Mouse (Mus musculus) frontal cortex, adult (tissue): ENCODE data around the gene Gm973.
A peak's percentile ranks its signal among the peaks of the same experiment; 100 is the strongest.

Experiments
- ATAC-seq: cut with Nextera tagmentation; 2 replicates; pipeline ENCODE4 v1.9.2; 2017; ENCODE audit warnings: mild to moderate bottlenecking, moderate library complexity, mixed read lengths; ENCODE audit not compliant: low TSS enrichment

Gm973 gene

DNA sequence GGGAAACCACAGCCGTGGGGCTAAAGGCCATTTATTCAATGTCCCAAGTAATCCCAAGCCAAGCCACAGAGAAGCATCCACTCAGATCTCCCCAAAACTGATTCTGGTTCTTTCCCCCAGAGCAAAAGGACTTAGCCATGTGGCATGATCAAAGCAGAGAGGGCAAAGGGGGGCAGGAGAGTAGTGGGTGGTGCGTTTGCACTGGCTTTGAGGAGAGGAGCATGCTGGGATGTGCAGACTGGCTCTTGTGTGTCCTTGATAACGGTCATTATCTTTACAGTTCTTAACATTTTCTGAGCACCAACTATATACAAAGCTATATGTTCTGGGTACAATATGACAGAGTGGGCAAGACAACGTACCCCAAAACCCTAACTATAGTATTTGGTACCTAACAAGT, 23.6 kb upstream of the Gm973 start:
- ATAC-seq = no peak

DNA sequence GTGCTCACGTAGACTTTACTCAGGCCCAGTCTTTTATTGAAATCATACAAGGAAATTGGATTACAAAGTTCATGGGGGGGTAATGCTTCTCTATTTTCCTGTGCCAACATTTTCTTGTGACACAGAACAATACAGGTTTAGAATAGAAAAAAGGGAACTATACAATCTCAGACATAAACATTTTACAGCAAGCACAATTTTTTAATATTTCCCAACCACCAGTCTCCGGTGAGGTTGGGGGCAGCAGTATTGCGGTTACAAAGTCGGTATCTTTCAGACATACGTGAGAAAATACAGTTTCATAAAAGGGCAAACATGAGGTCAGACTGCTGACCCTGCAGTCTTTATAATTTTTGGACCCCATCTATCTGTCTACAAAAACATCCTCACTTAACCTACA, 20.1 kb upstream of the Gm973 start:
- no peak for ATAC-seq

DNA sequence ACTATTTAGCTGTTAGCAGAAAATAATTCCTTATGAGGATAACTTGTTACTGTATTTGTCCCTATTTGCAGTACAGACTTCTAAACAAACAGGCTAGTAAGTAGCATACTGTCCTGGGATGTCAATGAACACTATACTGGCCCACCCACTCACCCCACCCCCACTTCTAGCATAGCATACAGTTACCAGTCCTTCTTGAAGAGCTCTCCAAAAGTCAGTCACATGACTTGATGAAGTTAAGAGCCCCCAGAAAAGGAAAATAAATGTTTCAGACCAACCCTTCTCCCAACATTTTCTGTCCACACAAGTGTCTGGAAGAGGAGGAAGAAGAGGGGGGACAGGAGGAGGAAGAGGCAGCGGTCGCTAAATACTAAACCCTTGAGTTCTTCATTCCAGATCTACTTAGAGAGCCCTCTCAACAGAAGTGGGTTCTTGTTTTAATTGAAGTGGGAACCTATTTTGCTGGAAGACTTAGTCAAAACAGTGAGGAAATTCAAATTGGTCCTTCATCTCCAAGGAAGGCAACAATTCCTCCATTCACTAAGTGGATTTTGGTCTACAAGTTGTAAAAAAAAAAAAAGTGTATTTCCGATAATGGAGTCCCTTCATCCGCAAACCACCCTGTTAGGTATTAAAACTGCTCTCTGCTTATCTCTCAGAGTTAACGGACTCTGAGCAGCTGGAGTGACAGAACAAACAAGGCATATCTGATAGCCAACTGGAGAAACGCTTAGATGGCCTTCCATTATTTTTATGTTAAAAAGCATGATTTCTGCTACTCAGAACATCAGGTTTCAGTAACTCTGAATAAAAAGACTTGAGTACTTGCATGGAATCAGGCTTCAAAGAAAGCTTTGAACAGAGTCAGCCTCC, 18.1 kb upstream of the Gm973 start:
- no peak for ATAC-seq

DNA sequence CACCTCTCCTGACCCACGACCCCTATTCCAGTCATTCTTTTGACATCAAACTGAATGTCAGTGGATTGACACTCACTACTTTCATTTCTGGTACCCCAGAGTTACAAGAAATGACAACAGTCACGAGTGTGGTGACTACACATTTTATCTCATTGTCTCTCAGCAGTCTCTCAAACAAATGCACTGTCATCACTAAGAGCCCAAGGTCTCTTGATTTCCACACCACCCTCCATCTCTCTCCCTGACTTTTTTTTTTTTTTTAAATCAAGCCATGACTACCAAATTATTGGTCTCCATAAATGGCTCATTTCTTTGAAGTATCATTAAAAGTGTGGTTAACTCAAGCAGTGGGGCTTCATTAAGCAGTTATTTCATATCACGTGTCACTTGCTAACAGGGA, 16.7 kb upstream of the Gm973 start:
- no peak for ATAC-seq

DNA sequence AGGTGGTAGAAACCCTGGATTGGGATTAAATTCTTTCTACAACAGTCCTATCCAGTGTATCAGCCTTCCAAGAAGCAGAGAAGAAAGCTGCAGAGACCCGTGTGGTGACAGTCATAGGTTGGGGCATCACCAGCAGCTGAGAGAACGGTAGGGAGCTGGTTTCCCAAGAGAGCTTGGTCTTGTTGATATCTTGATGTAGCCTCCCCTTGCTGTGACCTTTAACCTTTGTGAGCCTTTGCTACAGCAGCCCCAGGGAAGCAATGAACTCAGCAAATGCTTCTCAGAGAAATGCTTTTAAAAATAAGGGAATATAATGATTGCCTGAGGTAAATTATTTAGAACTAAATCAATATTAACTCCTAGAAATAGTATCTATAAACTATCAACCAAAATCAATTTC, 13.7 kb upstream of the Gm973 start:
- ATAC-seq = no peak

DNA sequence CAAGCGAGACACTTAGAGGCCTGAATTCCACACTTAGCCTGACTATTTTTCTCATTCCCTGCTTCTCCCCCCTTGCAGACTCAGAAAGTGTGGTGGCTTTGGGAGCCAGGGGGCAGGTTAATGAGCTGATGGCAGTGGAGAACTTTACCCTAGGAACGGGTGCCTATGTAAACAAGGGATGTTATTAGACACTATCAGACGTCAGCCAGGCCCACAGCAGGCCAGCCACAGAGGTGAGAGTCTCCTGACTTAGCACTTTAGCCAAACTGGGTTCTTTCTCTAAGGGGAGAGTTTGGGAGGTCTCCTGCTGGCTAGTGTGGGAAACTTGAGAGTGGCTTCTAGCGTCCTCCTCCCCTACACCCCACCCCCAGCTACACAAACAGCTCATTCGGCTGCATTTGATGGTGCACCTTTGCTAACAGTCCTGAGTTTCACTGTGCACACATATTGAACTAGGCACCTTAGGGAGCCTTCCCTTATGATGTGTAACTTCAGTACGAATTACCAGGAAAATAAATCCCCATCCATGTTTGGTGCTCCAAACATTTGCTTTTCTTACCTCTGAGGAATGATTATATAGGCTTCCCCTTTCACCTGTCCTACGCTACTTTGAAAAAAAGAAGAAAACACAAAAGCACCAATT, 12.3 kb upstream of the Gm973 start:
- no peak for ATAC-seq

DNA sequence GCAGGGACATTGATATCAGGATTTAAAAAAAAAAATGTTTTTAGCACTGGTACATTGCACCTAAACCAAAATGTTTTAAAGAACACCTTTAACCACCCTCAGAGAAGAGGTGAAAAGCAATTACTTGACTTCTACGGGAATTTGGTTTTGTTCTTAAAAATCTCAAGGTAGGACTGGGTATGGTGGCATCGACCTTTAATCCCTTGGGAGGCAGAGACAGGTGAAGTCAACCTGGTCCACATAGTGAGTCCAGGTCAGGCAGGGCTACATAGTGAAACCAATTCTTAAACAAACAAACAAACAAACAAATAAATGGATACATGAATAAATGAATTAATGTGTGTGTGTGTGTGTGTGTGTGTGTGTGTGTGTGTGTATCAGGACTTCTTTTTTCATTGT, 11.8 kb upstream of the Gm973 start:
- ATAC-seq = no peak

DNA sequence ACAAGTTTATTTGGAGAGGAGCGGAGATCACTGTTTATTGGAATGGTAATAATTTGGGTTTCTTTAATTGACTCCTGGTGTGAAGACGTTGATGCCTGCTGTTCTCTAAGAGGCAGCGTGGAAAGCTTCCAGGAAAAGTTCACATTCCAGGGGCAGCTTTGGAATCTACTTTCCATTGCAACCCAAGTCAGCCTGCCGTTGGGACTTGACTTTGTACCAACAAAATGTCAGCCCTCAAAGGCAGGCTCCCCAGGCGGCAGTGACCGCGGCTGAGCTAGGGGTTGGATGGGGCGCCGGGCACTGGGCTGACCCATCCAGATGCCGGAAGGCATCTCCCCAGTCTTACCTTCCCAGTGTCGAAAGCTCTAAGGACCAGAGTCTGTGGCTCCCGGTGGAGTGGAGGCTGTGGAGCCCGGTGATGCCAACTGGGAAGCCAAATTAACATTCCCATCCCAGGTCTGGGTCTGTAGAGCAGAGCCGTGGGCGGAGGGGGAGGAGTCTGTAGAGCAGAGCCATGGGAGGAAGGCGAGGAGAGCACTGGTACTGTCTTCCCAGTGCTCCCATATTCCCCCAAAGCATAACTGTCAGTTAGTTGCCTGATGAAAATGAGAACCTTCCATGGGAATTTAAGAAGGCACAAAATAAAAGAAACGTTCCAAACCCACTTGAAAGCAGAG, 7.5 kb upstream of the Gm973 start:
- no peak for ATAC-seq

DNA sequence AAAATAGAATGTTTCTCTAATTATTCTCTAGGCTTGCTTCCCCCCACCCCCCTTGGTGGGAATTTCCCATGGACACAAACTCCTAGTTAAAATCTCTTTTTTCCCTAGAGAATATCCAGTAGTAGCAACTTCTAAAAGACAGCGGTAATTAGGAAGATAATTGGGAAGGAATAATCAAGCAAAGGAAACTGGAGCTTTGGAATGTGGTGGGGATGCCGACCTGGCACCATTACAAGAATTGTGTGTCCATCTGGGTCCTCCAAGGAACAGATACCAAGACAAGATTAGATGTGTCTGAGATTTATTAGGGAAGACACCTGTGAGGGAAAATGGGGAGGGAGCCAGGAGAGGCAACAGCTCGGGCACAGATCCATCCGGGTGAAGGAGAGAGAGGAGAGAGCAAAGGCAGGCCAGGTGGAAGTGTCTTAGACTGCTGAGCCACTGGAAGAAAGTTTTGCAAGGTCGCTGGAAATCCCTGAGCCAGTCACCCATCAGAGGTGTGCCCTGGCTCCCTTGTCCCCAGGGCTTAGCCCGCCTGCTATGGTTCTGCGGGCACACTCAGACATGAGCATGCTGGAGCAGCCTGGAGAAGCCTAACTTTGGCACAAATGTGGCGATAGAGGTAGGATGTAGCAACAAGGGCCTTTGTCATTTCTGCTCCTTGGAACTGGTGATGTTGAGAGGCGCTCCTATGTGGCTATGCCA, 4.3 kb upstream of the Gm973 start:
- no peak for ATAC-seq

DNA sequence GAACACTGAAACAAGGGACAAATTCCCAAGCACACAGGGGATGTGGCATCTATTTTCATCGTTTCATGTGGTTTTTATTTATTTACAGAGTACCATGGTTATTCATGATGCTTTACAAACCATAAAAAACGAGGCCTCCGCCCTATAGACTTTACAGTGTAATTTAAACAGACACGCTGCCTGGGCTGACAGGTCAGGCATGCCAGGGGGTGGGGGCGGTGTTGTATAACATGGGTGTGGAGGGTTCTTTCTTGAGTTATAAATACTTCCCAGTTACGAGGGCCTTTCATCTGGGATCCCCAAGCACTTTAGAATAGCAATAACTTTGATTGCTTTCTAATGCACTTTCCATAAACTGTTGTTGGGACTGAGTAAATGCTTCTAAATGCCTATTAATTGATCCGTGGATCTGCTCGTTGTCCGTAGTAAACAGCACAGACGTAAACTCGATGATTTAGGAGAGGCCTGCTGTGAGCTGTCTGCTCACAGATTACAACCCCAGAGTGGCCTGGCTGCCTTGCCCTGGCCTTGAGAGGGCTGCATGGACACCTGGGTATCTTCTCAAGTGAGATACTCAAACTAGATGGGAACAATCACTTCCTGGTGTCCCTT, 4.3 kb downstream of the Gm973 start:
- ATAC-seq = no peak

DNA sequence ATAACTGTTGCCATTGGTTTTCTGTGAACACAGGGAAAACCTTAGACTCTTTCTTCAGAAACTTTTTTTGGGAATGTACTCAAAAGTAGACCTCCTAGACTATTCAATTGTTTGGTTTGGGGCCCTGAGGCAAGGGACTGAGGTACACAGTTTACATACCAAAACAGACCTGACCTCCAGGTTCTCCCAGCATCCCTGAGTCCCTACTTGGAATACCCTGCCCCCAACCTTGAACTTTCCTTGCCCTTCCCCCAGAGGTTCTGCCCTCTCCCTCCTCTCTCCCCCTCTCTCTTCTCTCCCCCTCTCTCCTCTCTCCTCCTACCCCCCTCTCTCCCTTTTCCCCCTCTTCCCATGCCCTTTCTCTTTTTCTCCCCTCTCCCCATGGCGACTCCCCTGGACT, 6.4 kb downstream of the Gm973 start:
- ATAC-seq = no peak

DNA sequence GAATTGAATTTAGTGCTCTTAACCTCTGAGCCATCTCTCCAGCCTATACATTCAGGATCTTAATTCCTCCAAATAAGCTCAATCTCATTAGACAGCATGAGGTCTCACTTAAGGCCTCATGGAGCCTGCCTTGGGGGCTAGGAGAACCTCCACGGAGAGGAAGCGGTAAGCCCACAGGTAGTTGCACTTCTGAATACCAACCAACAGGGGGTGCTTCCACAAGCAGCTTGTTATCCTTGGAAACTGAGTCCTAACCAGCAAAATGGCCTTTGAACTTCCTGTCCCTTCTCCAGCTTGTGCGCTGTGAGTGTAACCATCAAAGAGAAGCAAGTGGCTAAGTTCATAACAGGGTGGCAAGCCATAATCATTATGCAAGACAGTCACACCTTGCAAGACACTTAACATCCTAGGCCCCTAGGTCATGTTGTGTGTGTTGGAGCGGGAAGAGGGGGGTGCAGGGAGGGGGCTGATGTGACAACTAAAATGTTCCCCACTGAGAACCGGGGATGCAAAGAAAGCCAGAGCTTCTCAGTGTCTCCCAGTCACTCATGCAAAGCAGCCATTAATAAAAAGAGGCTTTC, 7.4 kb downstream of the Gm973 start:
- ATAC-seq = no peak

DNA sequence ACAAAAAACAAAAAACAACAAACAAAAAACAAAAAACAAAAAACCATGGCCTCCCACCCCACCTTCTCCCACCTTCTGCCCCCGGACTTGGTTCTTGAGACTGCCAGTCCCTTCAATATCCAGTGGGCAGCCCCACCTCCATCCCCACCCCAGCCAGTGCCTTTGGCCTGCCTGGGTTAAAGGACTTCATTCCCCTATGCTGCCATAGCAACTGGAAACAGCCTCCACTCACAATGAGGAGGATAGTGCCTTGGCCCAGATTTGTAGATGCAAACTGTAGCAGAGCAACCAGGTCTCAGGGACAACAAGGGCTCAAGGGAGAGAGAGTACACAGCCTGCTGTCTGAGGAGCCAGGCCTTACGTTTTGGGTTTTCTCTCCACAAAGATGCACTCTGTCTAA, 8.0 kb downstream of the Gm973 start:
- ATAC-seq = no peak

DNA sequence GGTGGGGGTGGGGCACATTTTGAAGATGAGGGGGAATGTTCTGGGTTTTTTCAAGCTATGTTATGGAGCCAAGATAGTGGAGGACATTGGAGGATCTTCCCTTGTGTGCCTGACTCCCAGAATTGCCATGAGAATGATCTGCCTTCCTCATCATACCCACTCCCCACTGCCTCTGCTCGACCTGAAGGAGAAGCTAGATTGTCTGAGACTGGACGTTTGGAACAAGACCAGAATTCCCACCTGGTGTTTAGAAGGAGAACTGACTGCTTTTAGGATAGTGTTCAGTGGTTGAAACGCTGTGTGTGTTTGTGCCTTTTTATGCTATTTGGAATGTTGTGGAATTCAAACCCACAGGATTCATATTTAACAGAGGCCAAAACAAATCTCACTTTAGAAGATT, 8.7 kb downstream of the Gm973 start:
- no peak for ATAC-seq

DNA sequence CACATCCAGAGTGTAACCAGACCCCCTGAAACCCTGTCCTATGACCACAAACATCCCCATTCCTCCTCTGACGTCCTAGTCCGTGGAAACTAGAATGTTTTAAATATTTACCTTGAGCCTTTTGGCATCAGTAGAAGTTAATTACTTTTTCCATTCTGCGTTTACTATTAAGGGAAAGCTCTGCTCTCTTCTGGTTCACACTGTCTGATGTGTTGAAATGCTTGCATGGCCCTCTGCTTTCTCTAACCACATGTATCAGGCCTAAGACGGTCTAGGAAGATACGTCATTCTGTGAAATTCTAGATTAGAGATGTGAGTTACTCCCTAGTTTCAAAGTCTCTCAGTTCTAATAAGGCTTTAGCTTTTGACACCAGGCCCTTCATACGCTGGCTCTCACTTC, 11.2 kb downstream of the Gm973 start:
- ATAC-seq = no peak

DNA sequence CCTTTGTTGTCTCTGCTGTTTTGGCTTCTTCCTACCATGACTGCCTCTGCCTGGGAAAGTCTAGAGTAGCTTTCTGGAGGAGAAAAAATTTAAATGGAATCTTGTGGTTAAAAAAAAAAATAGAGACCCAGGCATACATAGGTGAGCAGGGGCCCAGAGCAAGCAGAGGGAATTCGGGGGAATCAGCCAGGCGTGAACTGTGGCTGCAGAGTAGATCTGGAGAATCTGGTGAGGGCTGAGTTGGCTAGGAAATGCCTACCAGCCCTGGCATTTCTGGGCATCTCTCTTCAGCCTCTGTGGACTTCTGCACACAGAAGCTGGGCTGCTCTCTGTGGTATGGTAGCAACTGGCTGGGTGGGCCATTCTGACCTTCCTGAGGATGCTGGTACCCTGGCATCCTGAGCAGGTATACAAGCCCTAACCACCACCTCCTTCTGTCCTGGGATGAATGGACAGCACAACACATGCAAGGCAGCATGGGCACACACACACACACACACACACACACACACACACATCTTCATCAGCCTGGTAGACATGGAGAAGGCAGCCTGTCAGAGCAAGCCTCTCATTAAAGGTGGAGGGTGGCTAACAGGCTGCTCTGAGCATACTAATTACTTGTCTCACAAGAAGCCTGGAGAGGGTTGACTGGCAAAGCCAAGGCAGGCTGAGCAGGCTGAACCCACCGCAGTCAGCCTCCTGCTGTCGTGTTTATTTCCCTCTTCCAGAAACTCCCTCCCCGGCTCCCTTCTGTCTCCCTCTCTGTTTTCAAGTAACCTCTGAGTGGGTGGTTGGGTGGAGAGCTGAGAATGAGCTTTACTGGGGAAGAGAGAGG, 19.1 kb downstream of the Gm973 start:
- peak; percentile 91 for ATAC-seq

DNA sequence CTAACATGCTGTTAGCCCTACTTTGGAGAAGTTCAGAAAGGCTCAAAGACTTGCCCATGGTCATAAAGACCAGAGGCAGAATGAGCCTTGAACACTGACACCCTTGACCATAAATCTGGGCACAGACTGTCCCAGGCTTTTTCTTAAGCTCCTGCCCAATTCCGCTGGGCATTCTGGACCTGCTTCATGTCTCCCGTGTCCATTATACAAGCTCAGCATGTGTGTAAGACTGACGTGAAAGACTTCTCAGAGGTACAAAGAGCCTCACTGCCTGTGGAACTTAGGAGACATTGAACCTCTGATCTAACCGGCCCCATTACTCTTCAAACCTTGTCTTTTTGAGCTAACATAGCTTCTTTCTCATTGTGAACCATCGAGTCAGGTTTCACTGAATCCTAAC, 22.3 kb downstream of the Gm973 start:
- no peak for ATAC-seq

DNA sequence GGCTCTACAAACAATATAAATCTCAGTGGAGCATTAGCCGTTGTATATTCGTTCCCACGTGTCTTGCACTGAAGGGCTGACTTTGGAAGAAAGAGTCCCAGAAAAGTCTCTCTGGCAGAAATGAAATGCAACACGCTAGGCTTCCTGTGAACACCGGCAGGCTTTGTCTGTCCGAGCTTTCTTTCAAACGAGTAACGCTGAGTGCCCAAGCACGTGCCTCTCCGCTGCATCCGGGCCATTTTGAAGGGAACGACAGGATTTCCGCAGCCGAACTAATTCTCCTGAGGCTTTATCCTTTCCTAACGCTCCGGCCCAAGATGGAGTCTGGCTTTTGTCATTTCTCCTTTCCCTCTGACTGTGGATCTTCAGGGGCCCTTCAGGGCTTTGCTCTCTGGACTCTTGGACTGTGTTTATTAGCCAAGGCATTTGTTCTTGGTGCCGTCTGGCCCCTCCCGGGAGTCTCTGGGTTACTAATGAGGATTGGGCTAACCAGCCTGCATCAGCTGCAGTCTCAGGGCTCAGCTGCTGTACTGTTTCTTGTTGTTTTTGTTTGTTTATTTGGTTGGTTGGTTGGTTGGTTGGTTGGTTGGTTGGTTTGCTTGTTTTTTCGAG, 24.6 kb downstream of the Gm973 start:
- ATAC-seq = no peak

DNA sequence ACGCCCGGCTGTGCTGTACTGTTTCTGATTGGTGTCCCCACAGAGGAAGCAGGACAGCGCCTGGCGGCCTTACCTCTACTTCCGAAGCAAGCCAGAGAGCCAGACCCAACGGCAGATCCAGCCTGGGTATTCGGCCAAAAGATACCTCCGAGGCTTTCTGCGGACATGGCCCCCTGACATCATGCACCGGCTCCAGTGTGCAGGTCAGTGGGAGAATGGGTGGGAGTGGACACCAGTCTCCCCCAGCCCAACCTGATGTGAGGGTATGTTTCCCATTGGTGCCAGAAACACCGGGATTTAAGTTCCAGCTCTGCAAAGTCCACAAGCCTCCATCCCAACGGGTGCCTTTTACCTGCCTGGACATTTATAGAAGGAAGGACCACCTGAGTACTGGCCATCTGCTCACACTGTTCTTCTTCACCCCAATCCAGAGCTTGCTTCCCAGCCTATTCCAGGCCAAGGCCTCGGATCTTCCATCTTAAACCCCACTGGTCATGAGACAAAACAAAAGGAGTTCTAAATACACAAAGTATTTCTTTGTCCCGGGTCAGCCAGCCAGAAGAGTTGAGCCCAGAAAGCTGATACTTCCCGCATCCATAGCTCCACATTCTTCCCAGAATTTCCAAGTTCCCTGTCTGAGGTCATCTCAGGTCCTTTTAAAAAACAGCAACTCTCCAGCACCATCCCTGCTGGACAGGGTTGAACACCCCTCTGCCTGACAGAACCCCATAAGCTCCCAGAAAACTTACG, 25.4 kb downstream of the Gm973 start:
- no peak for ATAC-seq

DNA sequence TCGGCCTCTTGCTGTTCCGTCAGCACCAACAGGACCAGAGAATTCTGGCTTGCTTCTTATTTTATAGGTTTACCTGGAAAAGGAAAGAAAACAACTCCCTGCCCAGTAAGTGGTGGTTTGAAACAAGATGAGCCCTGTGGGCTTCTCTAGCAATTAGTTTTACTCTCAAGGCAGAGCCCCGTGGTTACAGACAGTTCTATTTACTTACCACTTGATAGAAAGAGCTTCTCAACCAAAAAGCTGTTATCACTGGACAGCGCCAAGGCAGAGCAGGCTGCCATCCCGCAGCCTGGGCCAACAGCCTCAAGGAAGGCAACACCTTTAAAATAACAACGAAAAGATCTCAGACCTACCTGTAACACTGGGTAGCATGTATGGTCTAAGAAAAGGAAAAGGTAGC, 26.2 kb downstream of the Gm973 start:
- no peak for ATAC-seq
